Mouse (Mus musculus): ENCODE measurements around the gene Adamts15. TPM values are rescaled to one million over a fixed set of nuclear protein-coding genes. Genes with fewer than 3 reads are reported as not detected.

Adamts15 gene
- polyA plus RNA-seq, 1 experiment from 2014 or later, result 2.6 TPM

- H3K4me3 ChIP-seq (ENCODE audit: low read depth, low read length), result no peak overlapping the region
- H3K36me3 ChIP-seq (ENCODE audit: control insufficient read depth, insufficient read depth, low read length), result no peaks in the 10 kb centered on the region
- no peak overlapping the region for H3K9ac ChIP-seq (replicated peaks; ENCODE audit: low read depth, low read length)
- WGBS, result 85% methylated on average over 5 of the region's 5 CpGs
- no peaks in the 10 kb centered on the region for H3K27me3 ChIP-seq (ENCODE audit: control insufficient read depth, insufficient read depth, low read length)
- H3K4me2 ChIP-seq (ENCODE audit: low read depth, low read length), result no peak overlapping the region
- no peaks in the 10 kb centered on the region for H3K9me3 ChIP-seq (ENCODE audit: control insufficient read depth, low read length)
- H3K27ac ChIP-seq (ENCODE audit: low read depth, low read length), result no peak overlapping the region
- ATAC-seq (ENCODE audit: low read depth), result no peak
- no peaks in the 10 kb centered on the region for H3K4me1 ChIP-seq (ENCODE audit: control insufficient read depth, insufficient read depth, low read length)
Observed at GRCm38 (mm10) chr9:30951461-30951860, 29.2 kb upstream of the Adamts15 start.

DNA sequence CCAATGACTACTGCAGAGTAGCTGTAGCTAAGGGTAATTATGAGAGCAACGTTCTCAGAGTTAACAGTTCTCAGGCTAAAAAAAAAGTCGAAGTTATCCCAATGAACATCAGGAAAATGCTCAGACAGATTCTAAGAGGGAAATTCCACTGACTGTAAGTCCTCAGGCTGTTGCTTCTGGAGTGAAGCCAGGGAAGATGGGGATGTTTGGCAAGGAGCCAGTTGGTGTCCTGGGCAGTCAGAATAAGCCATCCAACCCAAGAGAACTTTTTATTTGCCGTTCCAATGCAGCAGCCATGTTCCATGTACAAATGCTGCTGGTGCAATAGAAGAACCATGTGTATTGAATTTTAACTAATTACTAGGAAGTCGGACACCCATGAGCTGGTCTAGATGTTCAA is 28.3 kb upstream of the Adamts15 start:
- Histone ChIP-seq H3K4me2 (ENCODE audit: low read depth, low read length) (no peak overlapping the region), H3K27ac (ENCODE audit: low read depth, low read length) (no peak overlapping the region), H3K9me3 (ENCODE audit: control insufficient read depth, low read length) (no peaks in the 10 kb centered on the region), H3K27me3 (ENCODE audit: control insufficient read depth, insufficient read depth, low read length) (no peaks in the 10 kb centered on the region), H3K9ac (replicated peaks; ENCODE audit: low read depth, low read length) (no peak overlapping the region), H3K4me3 (ENCODE audit: low read depth, low read length) (no peak overlapping the region), H3K36me3 (ENCODE audit: control insufficient read depth, insufficient read depth, low read length) (no peaks in the 10 kb centered on the region), H3K4me1 (ENCODE audit: control insufficient read depth, insufficient read depth, low read length) (no peaks in the 10 kb centered on the region)
- 76% methylated on average over 4 of the region's 4 CpGs for WGBS
- no peak for ATAC-seq (ENCODE audit: low read depth)

GRCm38 (mm10) chr9:30949971-30950370 is 27.7 kb upstream of the Adamts15 start:
- Histone ChIP-seq H3K27me3 (ENCODE audit: control insufficient read depth, insufficient read depth, low read length) (peaks cover 3% of the 10 kb centered on the region), H3K4me1 (ENCODE audit: control insufficient read depth, insufficient read depth, low read length) (no peaks in the 10 kb centered on the region), H3K4me2 (ENCODE audit: low read depth, low read length) (no peak overlapping the region), H3K9me3 (ENCODE audit: control insufficient read depth, low read length) (no peaks in the 10 kb centered on the region), H3K9ac (replicated peaks; ENCODE audit: low read depth, low read length) (no peak overlapping the region), H3K27ac (ENCODE audit: low read depth, low read length) (no peak overlapping the region), H3K4me3 (ENCODE audit: low read depth, low read length) (no peak overlapping the region), H3K36me3 (ENCODE audit: control insufficient read depth, insufficient read depth, low read length) (no peaks in the 10 kb centered on the region)
- ATAC-seq (ENCODE audit: low read depth), result no peak
- 75% methylated on average over 4 of the region's 4 CpGs for WGBS

- H3K4me2 ChIP-seq (ENCODE audit: low read depth, low read length), result no peak overlapping the region
- no peaks in the 10 kb centered on the region for H3K9me3 ChIP-seq (ENCODE audit: control insufficient read depth, low read length)
- no peak overlapping the region for H3K27ac ChIP-seq (ENCODE audit: low read depth, low read length)
- H3K36me3 ChIP-seq (ENCODE audit: control insufficient read depth, insufficient read depth, low read length), result no peaks in the 10 kb centered on the region
- ATAC-seq (ENCODE audit: low read depth), result no peak
- no peak overlapping the region for H3K4me3 ChIP-seq (ENCODE audit: low read depth, low read length)
- peaks cover 8% of the 10 kb centered on the region for H3K27me3 ChIP-seq (ENCODE audit: control insufficient read depth, insufficient read depth, low read length)
- H3K9ac ChIP-seq (replicated peaks; ENCODE audit: low read depth, low read length), result no peak overlapping the region
- 91% methylated on average over 3 of the region's 3 CpGs for WGBS
- no peaks in the 10 kb centered on the region for H3K4me1 ChIP-seq (ENCODE audit: control insufficient read depth, insufficient read depth, low read length)
Observed at GRCm38 (mm10) chr9:30949422-30949821, 27.2 kb upstream of the Adamts15 start.

DNA sequence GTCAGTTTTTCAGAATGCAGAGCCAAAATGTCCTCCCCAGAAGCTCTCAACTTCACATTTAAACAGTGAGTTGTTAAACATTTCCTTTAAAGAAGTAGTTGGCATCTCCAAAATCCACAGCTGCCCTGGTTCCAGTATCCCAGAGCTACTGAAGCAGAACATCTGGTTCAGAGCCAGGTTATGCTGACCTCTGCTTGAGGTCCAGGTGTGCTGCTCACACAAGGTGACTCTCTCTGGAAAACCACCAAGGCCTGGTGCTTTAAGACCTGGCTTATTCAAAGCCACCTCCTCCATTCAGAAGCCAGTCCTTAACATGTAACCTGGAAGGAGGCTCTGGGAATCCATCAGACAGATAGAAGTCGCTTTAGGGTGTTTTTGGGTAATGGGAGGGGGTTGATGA is 23.0 kb upstream of the Adamts15 start:
- Histone ChIP-seq H3K4me2 (ENCODE audit: low read depth, low read length) (no peak overlapping the region), H3K27ac (ENCODE audit: low read depth, low read length) (no peak overlapping the region), H3K27me3 (ENCODE audit: control insufficient read depth, insufficient read depth, low read length) (peaks cover 28% of the 10 kb centered on the region), H3K36me3 (ENCODE audit: control insufficient read depth, insufficient read depth, low read length) (no peaks in the 10 kb centered on the region), H3K4me1 (ENCODE audit: control insufficient read depth, insufficient read depth, low read length) (no peaks in the 10 kb centered on the region), H3K9ac (replicated peaks; ENCODE audit: low read depth, low read length) (no peak overlapping the region), H3K9me3 (ENCODE audit: control insufficient read depth, low read length) (no peaks in the 10 kb centered on the region), H3K4me3 (ENCODE audit: low read depth, low read length) (no peak overlapping the region)
- ATAC-seq (ENCODE audit: low read depth), result no peak
- WGBS, result 71% methylated on average over 1 of the region's 1 CpGs

DNA sequence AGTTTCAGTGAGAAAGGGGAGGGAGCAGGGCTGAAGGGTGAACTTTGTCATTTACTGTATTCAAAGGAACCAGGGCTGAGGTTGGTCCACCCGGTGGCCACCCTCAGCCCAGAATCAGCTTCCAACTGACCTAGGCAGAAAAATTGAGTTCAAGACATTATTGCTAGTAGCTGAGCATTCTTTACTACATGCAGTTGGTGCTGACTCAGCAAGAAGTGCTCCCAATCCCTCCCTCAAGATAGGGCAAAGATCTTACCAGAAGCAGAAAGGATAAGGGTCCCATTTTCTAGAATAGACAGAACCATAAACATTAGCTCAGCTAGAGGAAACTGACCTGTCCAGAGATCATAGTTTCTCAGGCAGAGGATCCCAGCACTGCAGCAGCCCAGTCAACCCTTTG is 22.0 kb upstream of the Adamts15 start:
- ATAC-seq (ENCODE audit: low read depth), result no peak
- H3K27me3 ChIP-seq (ENCODE audit: control insufficient read depth, insufficient read depth, low read length), result peaks cover 28% of the 10 kb centered on the region
- no peak overlapping the region for H3K4me2 ChIP-seq (ENCODE audit: low read depth, low read length)
- H3K4me3 ChIP-seq (ENCODE audit: low read depth, low read length), result no peak overlapping the region
- no peaks in the 10 kb centered on the region for H3K4me1 ChIP-seq (ENCODE audit: control insufficient read depth, insufficient read depth, low read length)
- no peak overlapping the region for H3K9ac ChIP-seq (replicated peaks; ENCODE audit: low read depth, low read length)
- no peaks in the 10 kb centered on the region for H3K36me3 ChIP-seq (ENCODE audit: control insufficient read depth, insufficient read depth, low read length)
- no peak overlapping the region for H3K27ac ChIP-seq (ENCODE audit: low read depth, low read length)
- 33% methylated on average over 1 of the region's 1 CpGs for WGBS
- H3K9me3 ChIP-seq (ENCODE audit: control insufficient read depth, low read length), result no peaks in the 10 kb centered on the region

DNA sequence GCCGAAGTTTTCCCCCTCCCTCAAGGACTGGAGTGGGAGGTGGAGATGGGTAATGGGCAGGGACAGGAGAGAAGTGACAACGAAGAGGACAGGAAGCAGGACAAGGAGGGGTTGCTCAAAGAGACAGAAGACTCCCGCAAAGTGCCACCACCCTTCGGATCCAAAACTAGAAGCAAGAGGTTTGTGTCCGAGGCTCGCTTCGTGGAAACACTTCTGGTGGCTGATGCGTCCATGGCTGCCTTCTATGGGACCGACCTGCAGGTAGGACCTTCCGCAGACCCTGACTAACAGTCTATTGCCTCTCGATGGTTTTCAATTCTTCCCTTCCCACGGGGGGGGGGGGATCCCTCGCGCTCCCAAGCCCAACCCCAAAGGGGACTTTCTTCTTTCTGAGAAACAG is 21.1 kb upstream of the Adamts15 start:
- ATAC-seq (ENCODE audit: low read depth), result no peak
- H3K4me3 ChIP-seq (ENCODE audit: low read depth, low read length), result peak overlapping the region; percentile 67
- no peaks in the 10 kb centered on the region for H3K9me3 ChIP-seq (ENCODE audit: control insufficient read depth, low read length)
- peak overlapping the region; percentile 65 for H3K9ac ChIP-seq (replicated peaks; ENCODE audit: low read depth, low read length)
- no peak overlapping the region for H3K27ac ChIP-seq (ENCODE audit: low read depth, low read length)
- no peaks in the 10 kb centered on the region for H3K36me3 ChIP-seq (ENCODE audit: control insufficient read depth, insufficient read depth, low read length)
- H3K4me1 ChIP-seq (ENCODE audit: control insufficient read depth, insufficient read depth, low read length), result no peaks in the 10 kb centered on the region
- WGBS, result under 1% methylated on average over 14 of the region's 14 CpGs
- peaks cover 28% of the 10 kb centered on the region for H3K27me3 ChIP-seq (ENCODE audit: control insufficient read depth, insufficient read depth, low read length)
- peak overlapping the region; percentile 98 for H3K4me2 ChIP-seq (ENCODE audit: low read depth, low read length)

- peak within 1 kb of the TSS; percentile 35; the same call in 1 of the 2 replicates for H3K27ac ChIP-seq (ENCODE audit: low read depth, low read length)
Observed at GRCm38 (mm10) chr9:30942512-30943313, 20.5 kb upstream of the Adamts15 start, which contains the start of gene Adamts8. Gene Adamts8 (plus strand): TSS chr9:30942562.

DNA sequence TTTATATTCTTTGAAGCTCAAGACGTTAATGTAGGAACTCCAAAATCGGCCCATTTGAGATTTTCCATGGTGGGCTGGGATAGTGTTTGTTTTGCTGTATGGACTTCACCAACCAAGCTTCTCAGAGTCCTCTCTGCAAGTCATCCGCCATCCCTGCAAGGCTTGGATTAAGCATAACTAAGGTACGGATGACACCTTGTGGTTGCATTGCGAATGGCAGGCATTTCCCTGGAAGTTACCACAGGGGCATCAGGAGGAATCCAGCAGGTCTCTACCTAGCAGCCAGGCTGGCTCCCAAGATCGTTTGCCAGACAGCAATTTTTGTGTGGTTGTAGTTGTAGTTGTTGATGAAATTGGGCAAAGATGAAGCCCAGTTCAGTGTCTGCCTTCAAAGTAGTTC is 18.1 kb upstream of the Adamts15 start:
- Histone ChIP-seq H3K4me3 (ENCODE audit: low read depth, low read length) (no peak overlapping the region), H3K36me3 (ENCODE audit: control insufficient read depth, insufficient read depth, low read length) (no peaks in the 10 kb centered on the region), H3K4me2 (ENCODE audit: low read depth, low read length) (no peak overlapping the region), H3K4me1 (ENCODE audit: control insufficient read depth, insufficient read depth, low read length) (no peaks in the 10 kb centered on the region), H3K9ac (replicated peaks; ENCODE audit: low read depth, low read length) (no peak overlapping the region), H3K9me3 (ENCODE audit: control insufficient read depth, low read length) (no peaks in the 10 kb centered on the region), H3K27ac (ENCODE audit: low read depth, low read length) (no peak overlapping the region), H3K27me3 (ENCODE audit: control insufficient read depth, insufficient read depth, low read length) (peaks cover 26% of the 10 kb centered on the region)
- 5% methylated on average over 6 of the region's 6 CpGs for WGBS
- peak; percentile 41; the same call in 1 of the 2 replicates for ATAC-seq (ENCODE audit: low read depth)

More at GRCm38 (mm10) chr9:30942512-30943313, 20.5 kb upstream of the Adamts15 start, which contains the start of gene Adamts8:
- peaks cover 28% of the 10 kb centered on the region for H3K27me3 ChIP-seq (ENCODE audit: control insufficient read depth, insufficient read depth, low read length)
- H3K9ac ChIP-seq (replicated peaks; ENCODE audit: low read depth, low read length), result peak within 1 kb of the TSS; percentile 65
- under 1% methylated on average over 87 of the region's 96 CpGs for WGBS
- peak within 1 kb of the TSS; percentile 67 for H3K4me3 ChIP-seq (ENCODE audit: low read depth, low read length)
- H3K4me2 ChIP-seq (ENCODE audit: low read depth, low read length), result peak within 1 kb of the TSS; percentile 98
- peak; percentile 89 for ATAC-seq (ENCODE audit: low read depth)
- H3K4me1 ChIP-seq (ENCODE audit: control insufficient read depth, insufficient read depth, low read length), result no peaks in the 10 kb centered on the region
- no peaks in the 10 kb centered on the region for H3K36me3 ChIP-seq (ENCODE audit: control insufficient read depth, insufficient read depth, low read length)
- no peaks in the 10 kb centered on the region for H3K9me3 ChIP-seq (ENCODE audit: control insufficient read depth, low read length)
